Mouse (Mus musculus): Measurements from ENCODE around the gene Prepl. TPM values are rescaled to one million over a fixed set of nuclear protein-coding genes. Genes with fewer than 3 reads are reported as not detected.

Prepl gene
- polyA plus RNA-seq, 1 experiment: 123 TPM

DNA sequence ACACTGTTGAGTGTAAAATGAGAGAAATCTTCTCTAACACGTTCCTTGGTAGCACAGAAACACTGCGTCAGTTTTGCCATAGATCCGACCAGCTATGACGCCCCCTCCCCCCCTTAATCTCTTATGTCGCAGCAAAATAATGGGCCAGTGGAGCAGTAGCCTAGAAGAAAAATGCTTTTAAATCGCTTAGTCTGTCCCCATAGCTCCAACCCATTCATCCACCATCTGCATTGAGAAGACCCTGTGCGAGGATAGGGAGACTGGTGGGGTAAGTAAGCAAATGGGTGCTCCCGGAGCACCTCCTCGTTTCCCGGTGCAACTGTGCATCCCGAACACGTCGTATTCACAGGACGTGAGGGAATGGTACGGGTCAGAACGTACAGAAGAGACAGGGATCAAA, 420 bp downstream of the Prepl start:
- TF ChIP-seq CTCF (IDR thresholded peaks at IDR 0.05; ENCODE audit: borderline replicate concordance, extremely low read depth, insufficient read depth, insufficient read length) (no peak), POLR2A (IDR thresholded peaks at IDR 0.05; ENCODE audit: borderline replicate concordance, extremely low read depth, insufficient read depth, insufficient read length, poor library complexity, severe bottlenecking) (no peak)
- DNase-seq (ENCODE audit: low read depth): peak; percentile 65

DNA sequence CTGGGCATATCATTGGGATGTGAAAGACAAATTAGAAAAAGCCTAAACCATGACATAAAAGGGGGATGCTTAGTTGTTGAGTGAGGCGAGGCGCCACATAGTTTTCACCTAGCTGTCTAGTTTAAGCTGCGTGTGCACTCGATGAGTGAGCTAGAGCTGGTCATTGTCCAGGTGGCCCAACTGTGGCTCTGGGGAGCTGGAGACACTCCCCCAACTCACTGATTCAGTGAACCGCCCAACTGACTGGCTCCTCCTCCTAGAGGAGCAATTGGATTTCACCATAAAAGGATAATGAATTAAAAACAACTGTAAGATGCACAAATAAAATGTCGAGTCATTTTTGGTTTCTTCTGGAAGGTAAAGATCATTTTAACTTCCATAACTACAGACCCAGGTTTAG, 1.0 kb downstream of the Prepl start:
- peak; percentile 14 for DNase-seq (ENCODE audit: low read depth)
- TF ChIP-seq POLR2A (IDR thresholded peaks at IDR 0.05; ENCODE audit: borderline replicate concordance, extremely low read depth, insufficient read depth, insufficient read length, poor library complexity, severe bottlenecking) (no peak), CTCF (IDR thresholded peaks at IDR 0.05; ENCODE audit: borderline replicate concordance, extremely low read depth, insufficient read depth, insufficient read length) (no peak)

- no peak for TF ChIP-seq POLR2A (IDR thresholded peaks at IDR 0.05; ENCODE audit: borderline replicate concordance, extremely low read depth, insufficient read depth, insufficient read length, poor library complexity, severe bottlenecking)
- TF ChIP-seq CTCF (IDR thresholded peaks at IDR 0.05; ENCODE audit: borderline replicate concordance, extremely low read depth, insufficient read depth, insufficient read length): no peak
- DNase-seq (ENCODE audit: low read depth): no peak
These were observed 1.6 kb downstream of the Prepl start for GRCm38 (mm10) chr17:85088401-85088800.

GRCm38 (mm10) chr17:85087591-85087990, 2.5 kb downstream of the Prepl start:
- TF ChIP-seq POLR2A (IDR thresholded peaks at IDR 0.05; ENCODE audit: borderline replicate concordance, extremely low read depth, insufficient read depth, insufficient read length, poor library complexity, severe bottlenecking): no peak
- TF ChIP-seq CTCF (IDR thresholded peaks at IDR 0.05; ENCODE audit: borderline replicate concordance, extremely low read depth, insufficient read depth, insufficient read length): no peak
- DNase-seq (ENCODE audit: low read depth): no peak

DNA sequence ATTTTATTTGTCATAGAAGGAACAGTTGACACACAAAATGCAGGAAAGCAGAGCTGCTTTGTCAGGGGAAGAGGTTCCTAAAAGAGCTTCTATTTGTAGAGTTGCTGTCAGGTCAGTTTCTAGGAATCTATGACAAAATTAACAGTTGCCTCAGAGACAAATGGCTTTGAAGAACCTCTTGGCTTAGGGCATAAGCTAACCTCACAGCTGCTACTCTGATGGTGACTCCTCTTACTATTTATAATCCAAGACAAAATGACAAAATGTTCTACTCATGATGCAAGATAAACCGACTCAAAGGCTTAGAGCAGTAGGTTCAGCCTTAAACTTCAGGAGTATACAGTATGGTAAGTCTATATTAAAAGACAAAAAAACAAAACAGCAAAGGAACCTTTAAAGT, 3.5 kb downstream of the Prepl start:
- DNase-seq (ENCODE audit: low read depth): no peak
- no peak for TF ChIP-seq CTCF (IDR thresholded peaks at IDR 0.05; ENCODE audit: borderline replicate concordance, extremely low read depth, insufficient read depth, insufficient read length)
- no peak for TF ChIP-seq POLR2A (IDR thresholded peaks at IDR 0.05; ENCODE audit: borderline replicate concordance, extremely low read depth, insufficient read depth, insufficient read length, poor library complexity, severe bottlenecking)

GRCm38 (mm10) chr17:85085335-85085734, 4.7 kb downstream of the Prepl start:
- DNase-seq (ENCODE audit: low read depth): no peak
- TF ChIP-seq CTCF (IDR thresholded peaks at IDR 0.05; ENCODE audit: borderline replicate concordance, extremely low read depth, insufficient read depth, insufficient read length): no peak
- TF ChIP-seq POLR2A (IDR thresholded peaks at IDR 0.05; ENCODE audit: borderline replicate concordance, extremely low read depth, insufficient read depth, insufficient read length, poor library complexity, severe bottlenecking): no peak

GRCm38 (mm10) chr17:85080781-85081180, 9.3 kb downstream of the Prepl start:
- DNase-seq (ENCODE audit: low read depth): no peak
- no peak for TF ChIP-seq CTCF (IDR thresholded peaks at IDR 0.05; ENCODE audit: borderline replicate concordance, extremely low read depth, insufficient read depth, insufficient read length)
- TF ChIP-seq POLR2A (IDR thresholded peaks at IDR 0.05; ENCODE audit: borderline replicate concordance, extremely low read depth, insufficient read depth, insufficient read length, poor library complexity, severe bottlenecking): no peak

DNA sequence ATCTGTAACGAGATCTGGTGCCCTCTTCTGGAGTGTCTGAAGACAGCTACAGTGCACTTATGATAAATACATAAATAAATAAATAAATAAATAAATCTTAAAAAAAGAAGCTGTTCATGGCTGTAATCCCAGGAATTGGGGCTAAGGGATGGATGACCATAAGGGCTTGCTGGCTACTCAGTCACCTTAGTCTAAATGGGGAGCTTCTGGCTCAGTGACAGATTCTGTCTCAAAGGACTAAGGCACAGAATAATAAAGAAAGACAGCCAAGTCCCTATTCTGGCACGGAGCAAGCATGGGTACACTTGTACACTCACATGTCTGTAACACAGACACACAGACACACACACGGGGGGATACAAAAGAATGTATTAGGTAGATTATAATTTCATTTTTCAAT, 10.8 kb downstream of the Prepl start:
- TF ChIP-seq POLR2A (IDR thresholded peaks at IDR 0.05; ENCODE audit: borderline replicate concordance, extremely low read depth, insufficient read depth, insufficient read length, poor library complexity, severe bottlenecking) (no peak), CTCF (IDR thresholded peaks at IDR 0.05; ENCODE audit: borderline replicate concordance, extremely low read depth, insufficient read depth, insufficient read length) (no peak)
- no peak for DNase-seq (ENCODE audit: low read depth)

GRCm38 (mm10) chr17:85074083-85074482, 16.0 kb downstream of the Prepl start:
- no peak for TF ChIP-seq POLR2A (IDR thresholded peaks at IDR 0.05; ENCODE audit: borderline replicate concordance, extremely low read depth, insufficient read depth, insufficient read length, poor library complexity, severe bottlenecking)
- TF ChIP-seq CTCF (IDR thresholded peaks at IDR 0.05; ENCODE audit: borderline replicate concordance, extremely low read depth, insufficient read depth, insufficient read length): no peak
- DNase-seq (ENCODE audit: low read depth): no peak

GRCm38 (mm10) chr17:85073214-85073613, 16.8 kb downstream of the Prepl start:
- no peak for TF ChIP-seq CTCF (IDR thresholded peaks at IDR 0.05; ENCODE audit: borderline replicate concordance, extremely low read depth, insufficient read depth, insufficient read length)
- no peak for TF ChIP-seq POLR2A (IDR thresholded peaks at IDR 0.05; ENCODE audit: borderline replicate concordance, extremely low read depth, insufficient read depth, insufficient read length, poor library complexity, severe bottlenecking)
- no peak for DNase-seq (ENCODE audit: low read depth)

DNA sequence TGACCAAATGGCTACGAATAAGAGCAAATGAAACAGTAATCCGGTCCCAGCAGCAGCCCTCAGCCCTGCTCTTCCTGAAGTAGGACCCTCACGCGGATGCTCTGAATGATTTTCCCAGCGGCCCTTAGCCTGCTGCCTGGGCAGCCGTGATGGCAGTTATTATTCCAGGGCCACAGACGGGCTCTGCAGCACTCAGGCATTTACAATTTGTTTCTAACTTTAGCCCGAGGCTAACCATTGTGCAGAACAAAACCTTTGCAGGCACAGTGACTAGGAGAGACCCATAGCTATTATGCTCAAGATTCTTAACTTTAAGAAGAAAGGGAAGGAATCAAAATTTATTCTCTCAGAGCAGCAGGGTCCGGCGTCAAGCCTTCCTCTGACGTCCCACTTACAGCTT, 17.7 kb downstream of the Prepl start:
- TF ChIP-seq POLR2A (IDR thresholded peaks at IDR 0.05; ENCODE audit: borderline replicate concordance, extremely low read depth, insufficient read depth, insufficient read length, poor library complexity, severe bottlenecking) (no peak), CTCF (IDR thresholded peaks at IDR 0.05; ENCODE audit: borderline replicate concordance, extremely low read depth, insufficient read depth, insufficient read length) (no peak)

DNA sequence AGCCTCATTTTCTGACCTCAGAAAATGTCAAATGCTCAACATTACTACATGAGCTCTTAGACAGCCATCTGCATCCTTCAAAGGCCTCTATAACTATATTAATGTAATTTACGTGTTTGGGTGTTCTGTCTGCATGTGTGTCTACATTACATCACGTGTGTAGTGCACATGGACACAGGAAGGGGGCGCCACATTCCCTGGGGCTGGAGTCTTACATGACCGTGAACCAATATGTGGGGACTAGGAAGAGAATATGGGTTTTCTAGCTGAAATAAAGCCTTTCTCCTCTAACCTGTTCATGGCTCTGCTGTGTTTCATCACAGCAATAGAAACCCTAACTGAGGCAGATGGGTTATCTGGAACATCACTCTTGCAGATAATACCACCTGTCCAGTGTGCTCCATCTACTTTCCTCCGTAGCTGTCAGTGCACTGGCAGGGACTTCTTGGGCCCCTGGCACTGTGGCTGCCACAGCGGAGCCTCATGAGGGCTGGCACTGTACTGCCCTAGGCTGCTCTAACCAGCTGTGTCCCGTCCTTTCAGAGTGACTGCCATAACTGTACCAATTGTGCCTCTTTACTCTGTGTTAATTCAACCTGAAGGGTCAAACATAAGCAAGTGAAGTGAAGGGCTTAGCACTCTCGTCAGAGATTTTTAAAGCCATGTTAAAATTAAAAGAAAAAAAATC, 18.8 kb downstream of the Prepl start:
- DNase-seq (ENCODE audit: low read depth): no peak
- peak; percentile 29; the same call in 1 of the 2 replicates for TF ChIP-seq CTCF (IDR thresholded peaks at IDR 0.05; ENCODE audit: borderline replicate concordance, extremely low read depth, insufficient read depth, insufficient read length)
- no peak for TF ChIP-seq POLR2A (IDR thresholded peaks at IDR 0.05; ENCODE audit: borderline replicate concordance, extremely low read depth, insufficient read depth, insufficient read length, poor library complexity, severe bottlenecking)

More for the DNA sequence above, 17.7 kb downstream of the Prepl start:
- DNase-seq (ENCODE audit: low read depth): peak; percentile 75
